Mouse (Mus musculus) stomach, embryonic 16.5 days (tissue): ENCODE results near the gene Parp4. TPM values are rescaled to one million over a fixed set of nuclear protein-coding genes. Genes with fewer than 3 reads are reported as not detected.

Experiments used
- ATAC-seq: fragments of 200-750 bp; cut with Nextera tagmentation; 2 replicates; pipeline ENCODE4 v1.8.0; 2017; ENCODE audit warnings: moderate number of reproducible peaks, moderate TSS enrichment; ENCODE audit not compliant: insufficient read depth, low FRiP score
- H3K27ac ChIP-seq: fragments of 300-500 bp; sonication (generic); 2 replicates; pipeline ENCODE4 v1.5.1; 2014; ENCODE audit warnings: low read length
- H3K27me3 ChIP-seq: fragments of 300-500 bp; sonication (generic); 2 replicates; pipeline ENCODE4 v1.6.1; 2014; ENCODE audit warnings: low read length, control low read depth, mixed read lengths; ENCODE audit not compliant: control insufficient read depth, insufficient read depth
- H3K36me3 ChIP-seq: fragments of 300-500 bp; sonication (generic); 2 replicates; pipeline ENCODE4 v1.6.1; 2014; ENCODE audit warnings: low read length; ENCODE audit not compliant: control insufficient read depth, insufficient read depth
- H3K4me1 ChIP-seq: fragments of 300-500 bp; sonication (generic); 2 replicates; pipeline ENCODE4 v1.6.1; 2014; ENCODE audit warnings: low read length, control low read depth, mixed read lengths; ENCODE audit not compliant: control insufficient read depth, insufficient read depth
- H3K4me2 ChIP-seq: fragments of 300-500 bp; sonication (generic); 2 replicates; pipeline ENCODE4 v1.6.1; 2014; ENCODE audit warnings: low read depth, low read length, mixed read lengths
- H3K4me3 ChIP-seq: fragments of 300-500 bp; sonication (generic); replicated peaks from 2 replicates; pipeline ENCODE4 v1.5.1; 2014; ENCODE audit warnings: mild to moderate bottlenecking, low read length
- H3K9ac ChIP-seq: fragments of 300-500 bp; sonication (generic); 2 replicates; pipeline ENCODE4 v1.6.1; 2014; ENCODE audit warnings: low read length
- H3K9me3 ChIP-seq: fragments of 300-500 bp; sonication (generic); replicated peaks from 2 replicates; pipeline ENCODE4 v1.6.1; 2016; ENCODE audit warnings: low read length, control low read depth; ENCODE audit not compliant: control insufficient read depth
- WGBS: fragments of 180-500 bp; shearing (Covaris S2); extraction: QIAGEN DNeasy Blood & Tissue Kit; methylation state at CpG from one replicate; pipeline ENCODE4 v1.1.7; 2014; 5-methylcytosine and 5-hydroxymethylcytosine counted together
- polyA plus RNA-seq: library from polyadenylated mRNA; unstranded; fragments of >200 nt; fragmentation: Nextera tagmentation; extraction: Ambion mirVana; gene quantifications from 2 replicates; pipeline ENCODE4 v1.2.1, GENCODE M21; 2015

Gene Parp4
- polyA plus RNA-seq, 1 experiment from 2014 or later, result 7.2 TPM

- 86% methylated on average over 3 of the region's 3 CpGs for WGBS
- no peak overlapping the region for H3K4me2 ChIP-seq
- H3K36me3 ChIP-seq, result peaks cover 18% of the 10 kb centered on the region; the same call in 1 of the 2 replicates
Measured at GRCm38 (mm10) chr14:56628336-56628735, 52.9 kb downstream of the Parp4 start.

DNA sequence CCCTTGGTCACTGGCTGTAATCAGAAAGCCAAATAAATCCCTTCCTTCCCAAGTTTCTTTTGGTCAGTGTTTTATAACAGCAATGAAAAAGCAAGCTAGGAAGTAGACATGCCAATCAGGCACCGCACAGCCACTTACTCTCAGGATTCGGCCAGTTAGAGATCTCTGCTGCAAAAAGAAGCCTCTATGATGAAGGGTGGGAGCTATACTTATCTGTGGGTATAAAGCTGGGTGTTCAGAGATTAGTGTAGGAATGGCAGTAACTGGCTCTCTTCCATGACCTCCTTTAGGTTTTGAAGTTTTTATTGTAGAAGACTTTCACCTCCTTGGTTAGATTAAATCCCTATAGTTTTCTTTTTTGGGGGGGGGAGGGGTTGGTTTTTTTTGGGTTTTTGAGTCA lies 55.7 kb downstream of the Parp4 start:
- Histone ChIP-seq H3K9me3 (no peaks in the 10 kb centered on the region), H3K27me3 (no peaks in the 10 kb centered on the region), H3K4me2 (no peak overlapping the region), H3K4me1 (no peaks in the 10 kb centered on the region), H3K36me3 (peaks cover 15% of the 10 kb centered on the region; the same call in 1 of the 2 replicates), H3K4me3 (no peak overlapping the region), H3K9ac (no peak overlapping the region), H3K27ac (no peak overlapping the region)
- ATAC-seq, result no peak
- 96% methylated on average over 2 of the region's 2 CpGs for WGBS

More at GRCm38 (mm10) chr14:56628336-56628735, 52.9 kb downstream of the Parp4 start:
- Histone ChIP-seq H3K27me3 (no peaks in the 10 kb centered on the region), H3K4me1 (no peaks in the 10 kb centered on the region), H3K9me3 (no peaks in the 10 kb centered on the region), H3K27ac (no peak overlapping the region), H3K4me3 (no peak overlapping the region), H3K9ac (no peak overlapping the region)
- no peak for ATAC-seq

DNA sequence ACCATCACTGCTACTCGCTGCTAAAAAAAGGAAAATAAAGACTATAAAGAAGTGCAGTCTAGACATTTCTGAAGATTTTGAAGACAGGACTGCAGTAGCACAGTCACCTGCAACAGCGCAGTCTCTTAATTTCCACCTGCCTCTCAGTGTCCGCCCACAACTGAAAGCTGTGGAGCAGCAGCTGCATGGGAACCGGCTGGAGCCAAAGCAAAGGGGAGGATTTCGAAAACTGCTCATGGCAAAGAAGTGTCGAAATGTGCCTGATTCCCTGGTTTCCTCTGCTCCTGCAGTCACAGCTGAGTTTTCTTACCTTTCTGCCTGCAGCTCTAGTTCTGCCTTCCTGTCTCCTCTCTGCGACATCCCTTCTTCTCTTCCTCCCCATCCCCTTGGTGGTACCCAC lies 71.8 kb downstream of the Parp4 start:
- 61% methylated on average over 7 of the region's 7 CpGs for WGBS
- ATAC-seq, result no peak
- H3K4me1 ChIP-seq, result no peaks in the 10 kb centered on the region
- H3K27ac ChIP-seq, result no peak overlapping the region
- H3K4me3 ChIP-seq, result no peak overlapping the region
- H3K9ac ChIP-seq, result no peak overlapping the region
- no peak overlapping the region for H3K4me2 ChIP-seq
- no peaks in the 10 kb centered on the region for H3K27me3 ChIP-seq
- peaks cover 4% of the 10 kb centered on the region; the same call in 1 of the 2 replicates for H3K36me3 ChIP-seq
- no peaks in the 10 kb centered on the region for H3K9me3 ChIP-seq

- ATAC-seq, result no peak
Measured at GRCm38 (mm10) chr14:56649448-56649847, 74.0 kb downstream of the Parp4 start.

DNA sequence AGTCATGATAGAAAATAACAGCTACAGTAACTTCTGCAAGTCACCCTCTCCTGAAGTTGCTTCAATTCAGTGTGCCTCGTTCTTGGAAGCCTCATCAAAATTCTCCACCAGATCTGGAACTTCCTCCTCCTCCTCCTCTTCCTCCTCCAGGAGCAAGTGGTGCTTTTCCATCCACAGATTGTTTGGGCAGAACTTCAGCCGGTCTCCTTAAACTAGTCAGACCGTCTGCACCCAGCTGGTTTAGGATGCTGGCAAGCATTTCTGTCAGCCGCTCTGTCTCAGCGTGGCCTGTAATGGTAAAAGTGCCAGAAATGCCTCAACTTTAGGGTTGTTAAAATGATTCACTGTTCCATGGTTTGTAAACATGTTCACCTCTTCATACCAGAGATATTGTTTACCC lies 90.2 kb downstream of the Parp4 start:
- Histone ChIP-seq H3K9me3 (no peaks in the 10 kb centered on the region), H3K27me3 (no peaks in the 10 kb centered on the region), H3K36me3 (no peaks in the 10 kb centered on the region), H3K27ac (no peak overlapping the region), H3K9ac (no peak overlapping the region), H3K4me1 (peaks cover 8% of the 10 kb centered on the region), H3K4me2 (no peak overlapping the region), H3K4me3 (no peak overlapping the region)
- WGBS, result 45% methylated on average over 5 of the region's 5 CpGs
- no peak for ATAC-seq

More at GRCm38 (mm10) chr14:56649448-56649847, 74.0 kb downstream of the Parp4 start:
- H3K4me3 ChIP-seq, result no peak overlapping the region
- H3K9me3 ChIP-seq, result no peaks in the 10 kb centered on the region
- no peaks in the 10 kb centered on the region for H3K4me1 ChIP-seq
- no peak overlapping the region for H3K9ac ChIP-seq
- no peak overlapping the region for H3K27ac ChIP-seq
- no peak overlapping the region for H3K4me2 ChIP-seq
- peaks cover 15% of the 10 kb centered on the region for H3K36me3 ChIP-seq
- H3K27me3 ChIP-seq, result no peaks in the 10 kb centered on the region

DNA sequence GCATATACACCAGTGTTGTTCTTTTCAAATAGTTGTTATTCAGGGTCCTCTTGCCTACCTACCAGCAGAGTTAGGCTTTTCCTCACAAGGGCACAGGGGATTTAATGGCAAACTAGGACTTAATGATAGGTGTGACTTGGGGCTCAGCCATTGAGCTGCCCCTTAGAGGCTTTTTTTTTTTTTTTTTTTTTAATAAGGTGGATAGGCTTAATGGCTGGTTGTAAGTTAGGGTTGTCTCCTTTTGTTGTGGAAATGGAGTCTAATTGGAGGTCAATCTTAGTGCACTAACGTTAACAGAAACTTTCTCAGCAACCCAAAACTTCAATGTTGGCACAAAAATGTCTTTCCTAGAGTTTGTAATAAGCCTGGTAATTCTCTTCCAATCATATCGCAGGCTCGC lies 91.5 kb downstream of the Parp4 start:
- Histone ChIP-seq H3K27ac (no peak overlapping the region), H3K4me2 (no peak overlapping the region), H3K4me3 (no peak overlapping the region), H3K36me3 (no peaks in the 10 kb centered on the region), H3K9ac (no peak overlapping the region), H3K9me3 (no peaks in the 10 kb centered on the region), H3K27me3 (no peaks in the 10 kb centered on the region), H3K4me1 (peaks cover 8% of the 10 kb centered on the region)
- ATAC-seq, result no peak
- WGBS, result 85% methylated on average over 3 of the region's 3 CpGs

DNA sequence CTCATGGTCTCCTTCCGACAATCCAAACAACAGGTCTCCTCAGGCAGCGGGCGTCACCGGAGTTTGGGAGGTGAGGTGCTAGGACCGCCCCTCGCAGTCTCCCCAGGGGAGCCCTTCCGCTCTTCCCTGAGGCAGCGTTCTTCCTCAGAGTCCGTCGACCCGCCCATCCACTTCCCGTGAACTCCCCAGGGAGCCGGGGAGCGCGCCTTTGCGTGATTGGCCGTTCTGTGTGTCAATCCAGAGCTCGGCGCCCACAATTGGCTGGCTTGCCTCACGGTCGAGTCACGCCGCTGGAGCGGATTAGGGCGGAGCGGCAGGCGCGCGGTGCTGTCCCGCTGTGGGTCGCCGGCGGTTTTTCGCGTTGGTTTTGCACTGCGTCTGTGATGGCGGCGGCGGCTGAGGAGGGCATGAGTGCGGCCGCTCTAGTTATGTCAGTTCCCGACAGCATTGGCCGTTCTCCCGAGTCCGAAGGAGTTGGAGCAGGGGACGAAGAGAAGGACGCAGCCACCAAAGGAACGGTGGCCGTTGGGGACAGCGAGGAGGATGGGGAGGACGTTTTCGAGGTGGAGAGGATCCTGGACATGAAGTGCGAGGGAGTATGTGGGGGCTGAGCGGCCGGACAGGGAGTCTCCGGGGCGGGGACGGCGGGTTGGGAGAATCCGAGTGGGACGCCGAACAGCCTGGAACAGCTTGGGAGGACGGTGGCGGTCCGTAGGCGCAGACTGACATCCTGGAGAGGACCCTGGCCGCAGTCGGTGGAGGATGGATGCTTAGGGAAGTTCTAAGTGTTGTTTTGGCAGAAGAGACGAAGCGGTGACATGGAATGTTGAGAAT lies 92.8 kb downstream of the Parp4 start, which contains the start of gene Mphosph8:
Gene Mphosph8, plus strand, starts transcription at position 280 of the 834 bp plus-strand sequence.
- WGBS, result under 1% methylated on average over 68 of the region's 70 CpGs
- H3K4me2 ChIP-seq, result peak within 1 kb of the TSS; percentile 88
- ATAC-seq, result peak; percentile 100

DNA sequence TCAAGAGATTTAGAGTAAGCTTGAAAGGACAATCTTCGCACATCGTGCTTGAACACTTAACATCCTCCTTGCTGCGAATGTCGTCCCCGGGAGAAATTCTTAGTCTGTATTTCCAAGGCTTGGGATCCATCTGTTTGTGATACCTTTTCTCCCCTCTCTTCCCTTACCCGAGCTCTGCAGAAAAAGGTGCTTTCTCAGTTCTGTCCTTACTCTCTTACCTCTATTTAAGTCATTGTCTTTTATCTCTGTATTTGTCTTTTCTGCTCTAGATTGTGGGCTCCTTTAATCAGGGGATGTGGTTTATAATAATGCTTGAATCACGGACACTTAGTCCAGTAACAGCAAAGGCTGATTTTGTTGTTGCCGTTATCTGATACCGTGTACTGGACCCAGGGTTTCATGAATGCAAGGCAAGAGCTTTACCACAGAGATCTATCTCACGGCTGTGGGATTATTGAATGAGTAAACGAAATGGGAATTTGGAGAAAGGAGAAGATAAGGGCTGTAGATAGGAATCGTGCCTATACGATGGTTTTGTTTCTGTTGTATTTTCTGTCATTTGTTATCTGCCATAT lies 93.7 kb downstream of the Parp4 start:
- H3K4me1 ChIP-seq, result peaks cover 8% of the 10 kb centered on the region
- 3% methylated on average over 13 of the region's 13 CpGs for WGBS
- peak overlapping the region; percentile 88 for H3K9ac ChIP-seq
- H3K27me3 ChIP-seq, result no peaks in the 10 kb centered on the region
- H3K36me3 ChIP-seq, result peaks cover 5% of the 10 kb centered on the region; the same call in 1 of the 2 replicates
- no peaks in the 10 kb centered on the region for H3K9me3 ChIP-seq
- peak overlapping the region; percentile 88 for H3K4me2 ChIP-seq
- H3K27ac ChIP-seq, result peak overlapping the region; percentile 92
- H3K4me3 ChIP-seq, result peak overlapping the region; percentile 80
- no peak for ATAC-seq

More for the DNA sequence above, 92.8 kb downstream of the Parp4 start, which contains the start of gene Mphosph8:
- H3K4me1 ChIP-seq, result peaks cover 8% of the 10 kb centered on the region
- H3K9ac ChIP-seq, result peak within 1 kb of the TSS; percentile 88
- no peaks in the 10 kb centered on the region for H3K9me3 ChIP-seq
- H3K27ac ChIP-seq, result peak within 1 kb of the TSS; percentile 92
- H3K27me3 ChIP-seq, result no peaks in the 10 kb centered on the region
- peak within 1 kb of the TSS; percentile 80 for H3K4me3 ChIP-seq
- peaks cover 4% of the 10 kb centered on the region; the same call in 1 of the 2 replicates for H3K36me3 ChIP-seq

GRCm38 (mm10) chr14:56685426-56685825 lies 110.0 kb downstream of the Parp4 start:
- WGBS, result 20% methylated on average over 1 of the region's 1 CpGs
- H3K4me1 ChIP-seq, result no peaks in the 10 kb centered on the region
- H3K9ac ChIP-seq, result no peak overlapping the region
- peaks cover 17% of the 10 kb centered on the region; the same call in 1 of the 2 replicates for H3K36me3 ChIP-seq
- H3K4me2 ChIP-seq, result no peak overlapping the region
- H3K4me3 ChIP-seq, result no peak overlapping the region
- H3K9me3 ChIP-seq, result no peaks in the 10 kb centered on the region
- H3K27me3 ChIP-seq, result no peaks in the 10 kb centered on the region
- ATAC-seq, result no peak
- no peak overlapping the region for H3K27ac ChIP-seq
